Mouse (Mus musculus): ENCODE data around the gene Dync1i1.

Gene Dync1i1

DNA sequence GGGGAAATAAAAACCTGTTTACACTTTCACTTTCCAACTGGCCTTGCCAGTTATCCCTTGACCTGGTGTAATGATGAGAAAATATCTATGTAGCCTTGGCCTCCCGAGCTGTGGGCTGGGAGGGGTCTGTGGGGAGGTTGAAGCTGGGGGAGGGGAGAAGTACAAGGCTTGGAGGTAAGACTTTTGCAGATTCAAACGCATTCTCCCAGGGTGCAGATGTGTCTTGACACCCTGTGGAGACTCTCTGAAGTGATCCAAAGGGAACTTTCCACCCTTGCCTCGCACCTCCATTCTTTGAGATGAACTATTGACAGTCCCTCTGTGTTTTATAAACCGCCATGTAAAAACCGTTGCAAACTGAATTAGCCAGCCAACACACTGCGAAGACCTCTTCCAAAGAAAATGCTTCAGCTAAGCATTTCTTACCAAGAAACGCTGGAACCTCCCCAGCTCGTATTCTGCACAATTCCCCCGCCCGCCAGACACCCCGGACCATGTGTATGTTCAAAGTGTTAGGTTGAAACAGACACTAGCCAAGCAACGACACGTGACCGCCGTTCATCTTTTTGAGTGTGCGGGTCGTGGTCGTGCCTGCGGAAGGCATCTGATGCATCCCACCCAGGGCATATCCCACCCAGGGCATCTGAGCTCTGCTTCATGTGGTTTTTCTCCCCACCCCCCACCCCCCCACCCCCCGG lies 133.6 kb downstream of the Dync1i1 start:
- no peak for DNase-seq

DNA sequence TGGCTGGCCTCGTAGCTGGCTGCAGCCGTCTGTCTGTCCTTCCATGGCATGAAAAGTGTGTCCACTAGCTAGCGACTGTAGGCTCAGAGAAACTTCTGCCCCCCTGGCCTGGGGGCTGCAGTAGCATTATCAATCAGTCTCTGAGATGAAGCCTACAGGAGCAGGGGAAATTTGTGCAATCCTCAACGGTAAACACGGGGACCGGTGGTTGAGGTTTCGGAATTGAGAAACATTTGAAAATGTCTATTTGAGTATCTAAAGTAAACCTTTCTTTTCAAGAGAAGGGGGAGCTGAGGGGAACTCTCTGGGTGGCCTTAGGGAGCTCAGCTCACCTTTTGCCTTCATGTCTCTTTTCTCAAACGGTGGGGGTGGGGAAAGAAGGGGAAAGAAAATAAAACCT lies 134.2 kb downstream of the Dync1i1 start:
- no peak for DNase-seq

DNA sequence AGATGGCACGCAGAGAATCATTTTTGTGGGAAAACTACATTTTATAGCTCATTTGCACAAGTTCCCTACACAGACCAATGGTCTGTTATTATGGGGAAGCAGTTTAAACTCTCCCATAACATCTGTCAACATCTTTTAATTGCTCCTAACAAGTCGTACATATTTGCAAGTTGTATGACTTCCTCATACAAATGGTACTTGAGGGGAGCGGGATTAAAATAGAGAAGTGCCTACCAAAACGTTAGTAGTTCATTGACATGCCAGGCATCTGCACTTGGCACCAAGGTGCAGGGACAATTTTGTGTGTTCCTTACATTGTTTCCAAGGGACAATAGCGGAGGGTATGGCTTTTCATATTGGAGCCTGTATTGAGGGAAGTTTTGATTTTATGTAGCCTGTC lies 140.7 kb downstream of the Dync1i1 start:
- DNase-seq = no peak

DNA sequence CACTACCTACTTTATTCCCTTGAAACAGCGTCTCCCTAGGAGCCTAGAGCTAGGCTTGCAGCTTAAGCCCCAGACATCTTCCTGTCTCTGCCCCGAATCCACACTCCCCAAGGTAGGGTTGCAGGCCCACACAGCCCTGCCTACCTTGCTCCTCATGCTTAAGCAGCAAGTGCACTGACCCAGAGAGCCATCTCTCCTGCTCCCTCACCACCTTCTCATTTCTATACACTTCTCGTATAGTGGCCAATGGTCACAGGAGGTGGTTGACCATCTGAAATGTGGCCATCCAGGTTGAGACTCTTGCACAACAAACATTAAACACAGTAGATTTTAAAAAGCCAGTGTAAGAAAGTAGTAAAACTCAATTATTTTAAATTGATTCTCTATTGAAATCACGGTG lies 141.8 kb downstream of the Dync1i1 start:
- no peak for DNase-seq

DNA sequence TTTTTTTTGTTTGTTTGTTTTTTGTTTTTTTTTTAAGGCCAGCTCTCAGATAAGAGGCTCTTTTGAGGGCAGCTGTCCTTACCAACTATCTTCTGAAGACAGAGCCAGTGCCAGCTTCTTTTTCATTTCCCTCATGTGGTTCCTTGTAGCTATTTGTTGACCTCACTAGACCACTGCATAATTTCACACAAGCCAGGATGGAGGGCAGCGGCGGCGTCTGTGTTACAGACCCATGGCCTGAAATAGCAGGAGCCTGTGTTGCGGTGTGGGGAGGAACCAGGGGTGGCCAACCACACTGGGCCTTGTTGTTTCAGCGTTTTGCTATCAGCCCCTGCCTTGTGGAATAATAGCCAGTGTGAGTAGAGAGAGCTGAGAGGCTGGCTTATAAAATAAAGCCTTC lies 145.6 kb downstream of the Dync1i1 start:
- no peak for DNase-seq

DNA sequence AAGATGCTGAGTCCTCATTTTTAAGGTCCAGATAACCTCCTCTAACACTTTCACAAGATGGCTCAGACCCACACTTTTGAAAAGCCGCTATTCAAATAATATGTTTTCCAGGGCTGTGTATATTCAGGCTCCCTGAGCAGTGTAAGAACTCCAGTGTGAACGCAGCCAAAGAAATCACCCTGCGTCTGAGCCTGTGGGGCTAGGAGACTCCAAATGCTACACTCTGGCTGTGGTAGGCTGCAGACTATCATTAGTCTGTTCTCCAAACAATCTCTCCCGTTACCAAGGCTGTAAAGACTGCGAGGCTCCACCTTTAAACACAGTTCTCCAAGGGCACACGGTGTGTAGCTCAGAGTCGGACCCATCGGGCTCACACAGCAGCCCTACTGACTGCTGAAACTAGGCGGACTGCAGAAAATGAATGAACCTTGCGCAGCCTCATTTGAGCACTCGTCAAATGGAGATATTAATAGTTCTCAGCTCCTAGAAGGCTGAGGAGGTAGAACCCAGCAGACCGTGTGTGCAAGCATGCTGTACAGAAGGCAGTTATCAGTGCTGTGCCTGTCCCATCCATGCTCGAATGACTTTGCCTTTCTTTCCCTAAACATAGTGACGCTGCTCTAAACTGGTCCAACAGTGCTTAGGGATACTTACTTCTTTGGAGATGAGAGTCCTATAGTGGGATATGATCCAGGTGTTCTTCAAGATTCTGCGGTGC lies 146.3 kb downstream of the Dync1i1 start:
- DNase-seq = no peak

DNA sequence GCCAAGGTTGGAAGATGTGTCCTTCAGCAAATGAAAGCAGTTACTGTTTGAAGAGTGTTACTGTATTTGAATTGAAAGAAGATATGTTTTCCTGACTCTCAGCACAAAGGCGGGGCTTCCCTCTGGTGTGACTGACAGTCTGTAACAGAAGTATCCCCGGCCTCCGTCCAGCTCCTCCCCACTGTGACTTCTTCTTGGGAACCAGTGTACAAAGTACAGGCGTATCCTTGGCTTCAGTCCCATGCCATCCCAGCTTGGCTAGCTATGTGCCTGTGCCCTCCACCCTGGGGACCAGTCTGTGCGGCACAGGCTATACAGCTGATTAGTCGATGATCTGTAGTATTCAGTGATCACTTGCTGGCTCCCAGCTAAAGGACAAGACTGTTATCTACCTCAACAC lies 163.9 kb downstream of the Dync1i1 start:
- no peak for DNase-seq

DNA sequence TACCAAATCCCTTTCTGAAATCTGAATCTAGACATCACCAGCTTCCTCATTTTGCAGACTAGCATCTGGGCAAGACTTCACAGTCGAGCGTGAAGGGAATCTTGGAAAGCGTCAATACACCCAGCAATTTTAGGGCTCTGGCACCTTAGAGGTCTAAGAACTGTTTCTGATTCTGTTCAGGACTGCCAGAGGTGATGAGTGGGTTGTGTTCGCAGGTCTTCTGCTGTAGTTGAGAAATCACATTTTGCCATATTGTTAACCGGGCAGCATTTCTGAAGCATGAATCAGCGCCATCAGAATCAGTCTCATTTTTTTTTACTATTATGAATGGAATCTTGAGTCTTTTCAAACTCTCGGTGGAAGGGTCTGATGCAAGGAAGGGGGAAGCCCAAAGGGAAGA lies 185.9 kb downstream of the Dync1i1 start:
- no peak for DNase-seq

DNA sequence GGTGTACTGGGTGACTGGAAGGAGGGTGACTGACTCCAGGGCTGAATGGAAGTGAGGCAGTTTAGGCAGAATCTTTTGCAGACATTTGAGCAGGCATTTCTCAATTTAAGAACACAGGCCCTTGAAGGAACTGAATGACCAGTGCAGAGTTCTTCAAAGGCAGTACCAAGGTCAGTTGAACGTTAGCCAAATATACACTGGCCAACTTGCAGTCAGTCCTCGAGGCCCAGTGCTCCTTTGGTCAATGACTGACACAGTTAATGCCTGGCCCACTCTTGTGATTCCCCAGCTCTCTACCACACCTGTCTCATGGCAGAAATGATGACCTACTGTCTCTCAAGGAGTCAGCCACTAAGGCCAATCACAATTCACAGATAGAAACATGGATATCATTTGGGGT lies 189.6 kb downstream of the Dync1i1 start:
- DNase-seq = no peak

DNA sequence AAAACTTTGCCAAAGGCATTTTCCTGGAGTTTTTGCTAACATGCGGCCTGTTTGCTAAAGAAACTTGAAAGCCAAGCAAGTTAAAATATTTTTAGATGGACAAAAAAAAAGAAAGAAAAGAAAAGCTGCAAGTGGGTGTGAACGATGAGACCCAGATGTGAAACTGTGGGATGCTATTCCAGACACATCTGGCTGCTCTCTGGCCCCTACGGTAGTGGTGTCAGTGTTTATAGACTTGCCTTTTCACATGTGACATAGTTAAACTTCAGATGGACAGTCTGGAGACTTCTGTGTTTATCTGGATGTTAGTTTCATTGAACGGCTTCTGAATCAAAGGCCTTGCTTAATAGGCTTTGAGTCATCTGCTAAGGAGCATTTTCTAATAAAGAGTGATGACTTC lies 195.2 kb downstream of the Dync1i1 start:
- peak; percentile 21 for DNase-seq

DNA sequence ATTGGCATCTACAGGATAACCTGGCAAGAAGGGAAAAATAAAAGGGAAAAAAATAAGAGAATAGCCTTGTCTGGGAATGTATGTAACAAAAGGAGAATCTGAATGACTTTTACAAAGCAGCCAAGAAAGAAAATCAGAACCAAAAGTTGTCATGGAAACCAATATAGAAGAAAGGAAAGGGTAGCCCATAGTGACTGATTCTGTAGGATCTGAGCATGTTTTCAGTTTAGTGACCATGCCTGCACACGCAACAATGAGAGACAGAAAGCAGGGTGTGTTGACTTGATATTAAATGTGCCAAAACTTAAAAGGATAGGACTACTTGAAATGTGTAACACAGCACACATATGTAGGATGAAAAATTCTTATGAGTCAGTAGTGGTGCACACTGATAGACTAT lies 197.2 kb downstream of the Dync1i1 start:
- no peak for DNase-seq

DNA sequence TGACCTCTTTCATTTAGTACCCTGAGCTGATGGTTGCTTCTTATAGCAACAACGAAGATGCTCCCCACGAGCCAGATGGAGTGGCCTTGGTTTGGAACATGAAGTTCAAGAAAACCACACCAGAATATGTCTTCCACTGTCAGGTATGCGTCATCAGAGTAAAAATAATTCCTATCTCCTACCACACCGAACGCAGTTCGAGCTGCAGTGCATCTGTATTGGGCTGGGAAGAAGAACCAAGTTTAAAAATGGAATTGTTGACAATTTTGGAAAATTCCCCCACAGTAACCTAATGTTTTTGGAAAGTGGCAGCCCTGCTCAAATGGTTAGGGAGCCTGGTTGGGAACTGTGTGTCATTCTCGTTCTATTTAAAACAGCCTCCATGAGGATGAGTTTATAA lies 197.7 kb downstream of the Dync1i1 start:
- DNase-seq = no peak

DNA sequence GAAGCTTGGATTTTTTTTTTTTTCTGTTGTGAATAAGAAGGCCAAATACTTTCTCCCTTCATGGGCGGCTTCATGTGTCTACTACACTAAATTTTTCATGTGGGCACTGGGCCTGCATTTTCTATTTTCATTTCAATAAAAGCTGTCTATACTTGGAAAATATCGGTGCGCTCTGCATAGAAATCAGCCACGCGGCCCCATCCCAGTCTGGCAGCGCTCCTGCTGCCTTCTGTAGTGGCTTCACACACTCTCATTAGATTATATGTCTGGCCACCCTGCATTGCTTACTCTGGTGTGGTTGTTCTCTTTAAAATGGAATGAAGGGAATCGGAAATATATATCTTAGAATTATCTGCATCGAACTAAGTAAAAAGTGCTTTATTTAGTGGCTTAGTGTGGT lies 204.7 kb downstream of the Dync1i1 start:
- no peak for DNase-seq

DNA sequence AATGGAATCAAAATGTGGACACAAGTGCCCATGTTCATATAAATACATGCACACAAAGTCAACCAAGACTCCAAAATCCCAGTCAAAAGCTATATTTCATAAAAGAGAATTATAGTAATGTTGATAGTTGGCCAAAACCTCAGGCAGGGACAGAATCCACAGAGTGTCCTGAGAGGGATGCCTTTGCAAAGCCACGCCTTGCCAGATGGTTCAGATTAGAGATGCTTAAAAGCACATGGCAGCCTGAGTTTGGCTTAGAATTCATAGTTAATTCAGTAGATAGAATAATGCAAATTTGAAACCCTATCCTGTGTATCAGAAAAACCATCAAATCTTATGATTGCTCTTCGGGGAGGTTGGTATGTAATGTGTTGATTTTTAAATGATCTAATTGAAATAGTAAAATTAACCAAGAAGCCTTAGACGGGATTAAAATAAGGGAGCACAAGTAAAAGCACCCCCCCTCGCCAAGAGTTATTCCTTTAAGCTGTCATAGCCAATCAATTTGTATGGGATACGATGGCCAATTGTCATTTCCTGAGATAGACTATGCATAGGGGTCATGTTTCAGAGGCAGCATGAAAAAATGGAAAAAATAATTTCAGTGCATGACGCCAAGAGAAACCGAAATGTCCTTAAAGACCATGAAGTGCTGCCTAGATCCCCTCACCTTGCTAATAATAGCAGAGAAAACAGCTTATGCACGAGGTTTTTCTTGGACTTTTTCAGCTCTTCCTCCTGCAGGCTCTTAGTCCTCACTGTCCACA lies 210.3 kb downstream of the Dync1i1 start:
- no peak for DNase-seq

DNA sequence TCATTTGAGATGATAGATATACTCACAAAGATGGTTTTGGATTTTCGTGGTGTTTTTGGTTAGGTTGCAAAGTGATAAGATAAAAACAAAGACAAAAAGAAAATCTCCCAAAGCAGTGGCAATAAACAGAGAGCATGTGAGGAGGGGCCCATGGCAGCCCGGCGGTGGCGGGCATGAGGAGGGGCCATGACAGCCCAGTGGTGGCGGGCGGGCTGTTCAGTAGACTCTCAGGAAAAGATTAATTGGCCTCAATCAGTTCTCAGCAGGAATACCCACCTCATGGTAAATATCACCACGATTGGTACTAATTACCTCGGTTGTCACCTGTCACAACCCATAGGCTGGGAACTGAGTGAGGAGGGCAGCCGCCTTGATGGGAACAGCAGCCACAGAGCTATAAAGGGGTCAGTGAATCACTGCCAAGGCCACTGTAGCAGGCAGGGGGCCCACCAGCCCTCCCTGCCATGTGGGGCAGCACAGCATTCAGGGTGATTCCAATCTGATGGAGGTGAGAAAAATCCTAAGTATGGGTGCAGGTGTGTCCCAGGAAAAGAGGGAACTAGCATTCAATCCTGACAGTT lies 224.5 kb downstream of the Dync1i1 start:
- DNase-seq = no peak

DNA sequence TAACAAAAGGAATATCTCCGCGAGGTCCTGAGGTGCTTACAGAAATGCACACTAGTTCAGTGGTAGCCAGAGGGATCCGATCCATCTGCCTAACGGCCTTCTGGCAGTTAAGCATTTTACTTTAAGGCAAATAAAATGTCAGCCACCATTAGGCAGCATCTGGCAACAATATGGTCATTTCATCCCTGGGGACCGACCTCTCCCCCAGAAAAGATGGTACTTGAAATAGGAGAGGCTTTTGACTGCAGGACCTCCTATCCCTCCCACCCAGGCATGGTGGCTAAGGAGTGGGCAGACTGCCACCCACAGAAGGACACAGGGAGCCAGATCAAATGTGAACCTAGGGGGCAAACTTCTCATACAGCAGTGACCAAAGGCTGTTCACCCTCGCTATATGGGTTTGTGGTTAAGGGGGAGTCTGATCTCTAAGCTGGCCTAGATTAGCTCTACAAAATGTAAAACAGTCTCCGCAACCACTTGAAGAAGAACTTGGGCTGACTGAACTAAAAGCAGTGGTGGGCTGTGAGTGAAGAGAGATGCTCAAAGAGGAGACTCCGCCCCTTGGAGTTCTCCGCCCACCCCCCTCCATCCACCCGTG lies 231.0 kb downstream of the Dync1i1 start:
- no peak for DNase-seq

DNA sequence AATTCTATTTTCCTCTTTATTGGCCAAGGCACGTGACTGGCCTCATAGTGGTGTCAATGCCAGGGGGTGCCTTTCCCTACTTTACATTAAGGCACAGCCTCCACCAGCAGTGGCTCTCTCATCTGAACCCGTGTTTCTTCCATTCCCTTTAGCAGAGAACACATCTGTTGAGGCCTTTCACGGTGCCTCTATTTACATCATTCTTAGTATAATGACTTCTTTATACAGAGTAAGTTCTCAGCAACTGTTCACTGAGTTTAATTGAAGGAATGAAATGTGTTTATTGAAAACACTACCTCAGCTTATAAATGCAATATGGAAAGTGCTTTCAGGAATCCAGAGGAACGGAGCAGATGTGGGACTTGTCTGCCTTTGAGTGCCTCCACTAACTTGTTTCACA lies 235.3 kb downstream of the Dync1i1 start:
- no peak for DNase-seq

DNA sequence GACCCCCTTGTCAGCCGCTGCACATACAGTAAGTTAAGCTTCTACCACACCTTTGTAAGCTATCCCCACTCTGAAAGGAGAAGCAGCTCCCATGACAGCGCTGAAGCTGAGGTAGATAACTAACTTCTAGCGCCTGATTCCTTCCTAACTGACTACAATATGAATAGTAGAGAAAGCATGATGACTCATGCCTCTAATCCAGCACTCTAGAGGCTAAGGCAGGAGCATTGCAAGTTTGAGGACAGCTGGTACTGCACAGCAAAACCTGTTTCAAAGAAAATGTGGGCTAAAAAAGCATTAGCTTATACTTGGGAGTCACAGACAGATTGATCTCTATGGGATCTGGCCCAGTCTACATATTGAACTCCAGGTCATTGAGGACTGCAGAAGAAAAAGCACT lies 236.5 kb downstream of the Dync1i1 start:
- no peak for DNase-seq

DNA sequence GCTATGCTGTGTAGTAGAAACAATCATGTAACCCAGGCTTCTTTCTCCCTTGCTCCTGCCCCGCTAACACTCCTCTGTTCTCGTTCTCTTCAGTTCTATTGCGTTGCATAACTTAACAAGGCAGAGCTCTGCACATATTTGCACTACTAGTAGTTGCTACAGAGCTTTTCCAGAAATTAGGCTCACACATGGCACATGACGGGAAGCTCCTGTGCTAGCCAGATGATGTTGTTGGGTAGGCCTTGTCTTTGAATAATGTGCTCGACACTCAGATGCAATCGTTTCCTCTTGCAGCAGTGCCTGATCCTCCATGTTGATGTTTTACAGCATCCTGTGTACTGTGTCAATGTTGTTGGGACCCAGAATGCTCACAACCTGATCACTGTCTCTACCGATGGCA lies 240.9 kb downstream of the Dync1i1 start:
- DNase-seq = no peak

DNA sequence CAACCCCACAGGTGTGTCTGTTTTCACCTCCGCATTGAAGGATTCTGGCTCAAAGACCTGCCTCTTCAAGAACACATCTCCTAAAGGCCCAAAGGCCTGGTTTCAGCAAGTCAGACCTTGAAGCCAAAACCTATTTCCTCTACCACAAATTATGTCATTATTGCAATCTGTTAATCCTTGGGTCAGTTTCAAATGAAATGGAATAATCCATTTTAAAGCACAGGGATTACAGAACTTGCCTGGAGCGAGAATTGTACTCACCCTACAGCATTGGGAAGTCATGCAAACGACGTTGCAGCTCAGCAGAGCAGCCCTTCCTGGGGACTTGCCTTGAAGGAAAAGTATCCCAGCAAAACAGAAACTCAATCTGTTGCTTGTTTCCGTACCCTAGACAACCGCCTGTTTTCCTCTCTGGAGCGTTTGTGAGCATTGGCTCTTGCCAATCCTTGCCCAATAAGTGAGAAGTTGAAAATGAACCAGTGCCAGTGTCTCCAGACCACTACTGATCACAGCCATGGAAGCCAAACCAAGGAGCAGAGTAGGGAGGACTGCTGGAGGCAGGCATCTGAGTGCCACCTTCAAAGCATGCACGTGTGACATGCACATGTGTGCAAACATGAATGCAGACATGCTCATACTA lies 241.5 kb downstream of the Dync1i1 start:
- peak; percentile 2 for DNase-seq

DNA sequence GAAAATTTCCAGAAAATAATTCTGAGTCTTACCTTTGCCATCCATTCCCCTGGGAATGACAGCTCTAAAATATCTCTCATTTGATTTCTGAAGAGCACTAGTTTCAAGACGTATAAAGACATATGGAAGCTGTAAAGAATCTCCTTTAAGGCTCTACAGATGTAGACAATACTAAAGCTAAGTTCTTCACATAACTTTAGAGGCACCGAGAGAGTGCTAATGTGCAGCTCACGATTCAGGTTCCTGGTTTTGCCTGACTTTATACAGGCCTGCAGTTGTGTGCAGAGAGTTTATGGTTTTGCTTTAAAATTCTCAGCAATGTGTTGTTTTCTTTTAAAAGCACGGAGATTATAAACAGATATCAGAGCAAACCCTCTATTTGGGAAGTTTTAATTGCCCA lies 242.1 kb downstream of the Dync1i1 start:
- DNase-seq = no peak

DNA sequence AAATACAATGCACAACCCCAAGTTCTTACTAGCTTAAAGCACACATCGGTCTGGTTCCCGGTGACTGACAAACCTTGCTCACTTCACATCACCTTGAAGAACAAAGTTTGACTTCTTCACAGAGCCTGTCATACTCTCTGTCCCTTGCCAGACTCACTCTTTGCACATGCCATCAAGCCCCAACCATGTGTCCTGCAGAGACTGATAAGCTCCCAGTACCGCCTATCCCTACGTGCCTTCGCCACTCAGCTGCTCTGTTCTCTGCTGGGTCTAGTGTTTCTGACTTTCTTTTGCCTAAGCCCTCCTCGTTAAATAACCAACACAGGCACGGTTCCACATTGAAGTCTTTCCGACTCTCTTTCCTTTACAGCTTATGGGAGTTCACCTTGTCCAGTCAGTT lies 244.2 kb downstream of the Dync1i1 start:
- no peak for DNase-seq

DNA sequence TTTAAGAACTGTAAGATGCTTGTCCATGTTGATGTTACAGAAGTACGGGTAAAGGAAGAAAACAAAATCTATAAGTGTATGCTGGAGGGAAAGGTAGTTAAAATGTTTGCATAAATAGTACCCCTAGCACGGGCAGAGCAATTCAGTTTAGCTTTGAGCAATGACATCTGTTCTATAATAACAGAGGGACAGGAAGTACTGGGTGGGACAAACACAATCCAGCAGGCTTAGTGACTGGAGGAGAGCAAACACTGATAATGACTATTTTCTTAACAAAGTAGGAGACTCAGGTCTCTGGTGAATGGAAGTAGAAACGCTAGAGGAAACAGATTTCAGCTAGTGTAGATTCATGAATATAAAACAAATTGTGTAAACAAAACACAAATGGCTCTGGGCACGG lies 250.8 kb downstream of the Dync1i1 start:
- DNase-seq = no peak
